Mouse (Mus musculus) kidney, embryonic 16.5 days (tissue): Measurements from ENCODE around the gene Rab33b. TPM values are rescaled to one million over a fixed set of nuclear protein-coding genes. Genes with fewer than 3 reads are reported as not detected.

ENCODE experiments used
- ATAC-seq: fragments of 200-750 bp; cut with Nextera tagmentation; 2 replicates; pipeline ENCODE4 v1.8.0; 2017; ENCODE audit warnings: moderate TSS enrichment; ENCODE audit not compliant: low FRiP score, low TSS enrichment
- H3K27ac ChIP-seq: fragments of 300-500 bp; sonication (generic); 2 replicates; pipeline ENCODE4 v1.5.1; 2014; ENCODE audit warnings: low read length
- H3K27me3 ChIP-seq: fragments of 300-500 bp; sonication (generic); 2 replicates; pipeline ENCODE4 v1.6.1; 2014; ENCODE audit warnings: low read length, control low read depth, mixed read lengths; ENCODE audit not compliant: insufficient read depth
- H3K36me3 ChIP-seq: fragments of 300-500 bp; sonication (generic); 2 replicates; pipeline ENCODE4 v1.6.1; 2014; ENCODE audit warnings: low read length, control low read depth, mixed read lengths; ENCODE audit not compliant: insufficient read depth
- H3K4me1 ChIP-seq: fragments of 300-500 bp; sonication (generic); 2 replicates; pipeline ENCODE4 v1.6.1; 2014; ENCODE audit warnings: low read length, control low read depth, mixed read lengths; ENCODE audit not compliant: insufficient read depth
- H3K4me2 ChIP-seq: fragments of 300-500 bp; sonication (generic); replicated peaks from 2 replicates; pipeline ENCODE4 v1.6.1; 2014; ENCODE audit warnings: low read depth, low read length
- H3K4me3 ChIP-seq: fragments of 300-500 bp; sonication (generic); 2 replicates; pipeline ENCODE4 v1.5.1; 2014; ENCODE audit warnings: mild to moderate bottlenecking, low read length
- H3K9ac ChIP-seq: fragments of 300-500 bp; sonication (generic); replicated peaks from 2 replicates; pipeline ENCODE4 v1.6.1; 2014; ENCODE audit warnings: low read length
- H3K9me3 ChIP-seq: fragments of 300-500 bp; sonication (generic); 2 replicates; pipeline ENCODE4 v1.6.1; 2016; ENCODE audit warnings: low read length, control low read depth
- WGBS: fragments of 180-500 bp; shearing (Covaris S2); extraction: QIAGEN DNeasy Blood & Tissue Kit; methylation state at CpG from one replicate; pipeline ENCODE4 v1.1.7; 2014; 5-methylcytosine and 5-hydroxymethylcytosine counted together
- polyA plus RNA-seq: library from polyadenylated mRNA; unstranded; fragments of >200 nt; fragmentation: Nextera tagmentation; extraction: Ambion mirVana; gene quantifications from 2 replicates; pipeline ENCODE4 v1.2.1, GENCODE M21; 2015

Rab33b gene
- polyA plus RNA-seq, 1 experiment from 2014 or later = 23.2 TPM

DNA sequence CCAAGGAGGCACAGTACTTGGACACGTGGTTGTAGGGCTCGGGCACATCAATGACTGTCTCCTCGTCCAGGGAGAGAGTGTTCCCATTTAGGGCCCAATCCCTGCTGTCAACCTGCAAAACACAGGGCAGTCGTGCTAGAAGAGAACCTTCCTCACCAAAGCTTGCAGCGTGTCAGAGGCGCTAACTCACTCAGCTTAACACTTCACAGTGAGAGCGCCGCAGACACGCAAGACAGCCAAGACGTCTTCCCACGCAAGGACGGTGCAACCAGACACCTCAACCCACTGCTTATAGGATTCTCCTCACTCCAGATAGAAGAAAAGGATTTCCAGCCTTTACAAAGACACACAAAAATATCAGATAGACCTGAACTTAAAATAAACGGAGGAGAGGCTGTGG lies 43.2 kb downstream of the Rab33b start:
- H3K4me3 ChIP-seq = no peak overlapping the region
- H3K27ac ChIP-seq = no peak overlapping the region
- no peak overlapping the region for H3K9ac ChIP-seq
- H3K36me3 ChIP-seq = peaks cover 58% of the 10 kb centered on the region
- WGBS = 84% methylated on average over 13 of the region's 13 CpGs
- no peaks in the 10 kb centered on the region for H3K9me3 ChIP-seq
- H3K4me1 ChIP-seq = peaks cover 5% of the 10 kb centered on the region
- H3K4me2 ChIP-seq = no peak overlapping the region
- H3K27me3 ChIP-seq = no peaks in the 10 kb centered on the region
- no peak for ATAC-seq

- Histone ChIP-seq H3K9me3 (no peaks in the 10 kb centered on the region), H3K27me3 (no peaks in the 10 kb centered on the region), H3K9ac (no peak overlapping the region), H3K4me1 (peaks cover 20% of the 10 kb centered on the region), H3K4me3 (no peak overlapping the region), H3K36me3 (peaks cover 55% of the 10 kb centered on the region), H3K4me2 (peak overlapping the region; percentile 8; the same call in 1 of the 2 replicates), H3K27ac (peak overlapping the region; percentile 76)
- ATAC-seq = peak; percentile 58
- 36% methylated on average over 13 of the region's 13 CpGs for WGBS
Measured at GRCm38 (mm10) chr3:51531473-51532281, 48.0 kb downstream of the Rab33b start.

GRCm38 (mm10) chr3:51532282-51532620 lies 48.5 kb downstream of the Rab33b start:
- H3K9ac ChIP-seq = no peak overlapping the region
- H3K4me3 ChIP-seq = no peak overlapping the region
- peak overlapping the region; percentile 76 for H3K27ac ChIP-seq
- peak; percentile 90; the same call in 1 of the 2 replicates for ATAC-seq
- H3K4me2 ChIP-seq = no peak overlapping the region
- H3K27me3 ChIP-seq = no peaks in the 10 kb centered on the region
- peaks cover 20% of the 10 kb centered on the region for H3K4me1 ChIP-seq
- H3K36me3 ChIP-seq = peaks cover 49% of the 10 kb centered on the region
- WGBS = 35% methylated on average over 5 of the region's 5 CpGs
- no peaks in the 10 kb centered on the region for H3K9me3 ChIP-seq

DNA sequence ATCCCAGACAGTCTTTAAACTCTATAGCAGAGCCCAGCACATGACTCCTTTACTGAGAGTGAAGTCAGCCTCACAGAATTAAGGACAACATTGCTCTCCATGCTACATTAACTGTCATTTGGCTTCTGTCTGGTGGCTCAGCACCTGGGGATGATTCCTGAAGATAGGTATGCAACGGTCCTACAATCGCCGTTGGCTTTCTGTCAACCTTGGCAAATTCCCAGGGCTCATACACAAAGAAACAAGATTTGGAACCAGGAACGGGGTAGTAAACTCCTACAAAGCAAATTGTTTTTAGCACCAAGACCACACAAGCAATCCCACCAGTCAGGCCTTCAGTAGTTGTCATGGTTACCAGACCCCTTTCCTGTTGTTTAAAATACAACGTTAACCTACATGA lies 49.9 kb downstream of the Rab33b start:
- no peak overlapping the region for H3K4me2 ChIP-seq
- H3K9me3 ChIP-seq = no peaks in the 10 kb centered on the region
- H3K4me1 ChIP-seq = peaks cover 20% of the 10 kb centered on the region
- H3K9ac ChIP-seq = no peak overlapping the region
- ATAC-seq = no peak
- no peak overlapping the region; the same call in 1 of the 2 replicates for H3K27ac ChIP-seq
- peaks cover 55% of the 10 kb centered on the region for H3K36me3 ChIP-seq
- H3K4me3 ChIP-seq = no peak overlapping the region
- no peaks in the 10 kb centered on the region for H3K27me3 ChIP-seq
- 50% methylated on average over 5 of the region's 5 CpGs for WGBS

DNA sequence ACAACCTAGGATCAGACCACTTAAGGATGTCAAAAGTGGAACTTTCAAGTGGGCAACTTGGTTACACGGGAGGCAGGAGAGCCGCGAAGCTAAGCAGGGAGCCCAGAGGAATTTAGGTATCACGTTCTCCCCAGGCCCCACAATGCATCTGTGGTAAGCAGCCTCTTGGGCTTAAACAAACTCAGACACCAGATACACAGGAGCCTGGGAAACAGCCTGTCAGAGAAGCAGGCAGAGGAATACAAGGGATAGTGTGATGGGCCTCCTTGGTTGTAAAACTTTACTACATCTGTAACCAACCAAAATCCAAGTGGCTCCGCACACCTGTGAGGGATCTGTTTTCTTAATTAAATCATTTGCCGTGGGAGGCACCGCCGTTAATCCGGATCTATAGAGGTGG lies 50.3 kb downstream of the Rab33b start:
- Histone ChIP-seq H3K9me3 (no peaks in the 10 kb centered on the region), H3K4me2 (no peak overlapping the region), H3K4me1 (peaks cover 20% of the 10 kb centered on the region), H3K27me3 (no peaks in the 10 kb centered on the region), H3K4me3 (no peak overlapping the region), H3K36me3 (peaks cover 54% of the 10 kb centered on the region), H3K27ac (no peak overlapping the region; the same call in 1 of the 2 replicates), H3K9ac (no peak overlapping the region)
- no peak; the same call in 1 of the 2 replicates for ATAC-seq
- 42% methylated on average over 9 of the region's 9 CpGs for WGBS

- Histone ChIP-seq H3K36me3 (peaks cover 47% of the 10 kb centered on the region), H3K9me3 (no peaks in the 10 kb centered on the region), H3K4me3 (no peak overlapping the region), H3K4me2 (no peak overlapping the region), H3K9ac (no peak overlapping the region), H3K4me1 (no peaks in the 10 kb centered on the region), H3K27ac (no peak overlapping the region), H3K27me3 (no peaks in the 10 kb centered on the region)
- peak; percentile 35; the same call in 1 of the 2 replicates for ATAC-seq
- WGBS = 57% methylated on average over 15 of the region's 15 CpGs
Measured at GRCm38 (mm10) chr3:51539567-51540408, 56.1 kb downstream of the Rab33b start.

DNA sequence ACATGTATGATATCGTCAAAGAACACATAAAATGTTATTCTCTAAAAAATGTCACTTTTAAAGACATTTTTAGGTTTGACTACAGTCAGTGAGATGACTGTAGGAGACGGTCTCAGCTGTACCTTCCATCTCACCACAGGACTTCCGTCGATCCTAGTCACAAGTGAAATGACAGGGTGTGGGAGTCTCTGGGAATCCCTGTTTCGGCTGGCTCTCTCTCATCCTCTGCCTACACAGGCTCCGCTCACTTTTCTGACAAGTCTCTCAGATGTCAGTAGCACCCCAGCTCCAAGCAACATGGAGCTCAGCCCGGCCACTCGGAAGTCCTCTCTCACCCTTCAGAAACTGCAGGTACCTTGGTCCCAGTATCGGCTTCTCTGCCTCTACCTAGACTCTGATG lies 56.9 kb downstream of the Rab33b start:
- peaks cover 40% of the 10 kb centered on the region for H3K36me3 ChIP-seq
- H3K4me2 ChIP-seq = no peak overlapping the region
- no peaks in the 10 kb centered on the region for H3K9me3 ChIP-seq
- H3K27ac ChIP-seq = no peak overlapping the region
- H3K27me3 ChIP-seq = no peaks in the 10 kb centered on the region
- H3K4me1 ChIP-seq = no peaks in the 10 kb centered on the region
- no peak overlapping the region for H3K4me3 ChIP-seq
- WGBS = 92% methylated on average over 9 of the region's 9 CpGs
- no peak for ATAC-seq
- no peak overlapping the region for H3K9ac ChIP-seq

- Histone ChIP-seq H3K9ac (no peak overlapping the region), H3K4me1 (no peaks in the 10 kb centered on the region), H3K27me3 (no peaks in the 10 kb centered on the region), H3K9me3 (no peaks in the 10 kb centered on the region), H3K36me3 (peaks cover 19% of the 10 kb centered on the region), H3K4me3 (no peak overlapping the region), H3K4me2 (no peak overlapping the region), H3K27ac (no peak overlapping the region)
- ATAC-seq = no peak
- WGBS = 89% methylated on average over 19 of the region's 19 CpGs
Measured at GRCm38 (mm10) chr3:51544442-51545128, 60.9 kb downstream of the Rab33b start.
